Mouse (Mus musculus): ENCODE measurements at regions not wholly inside any gene's neighbourhood (a gene's known extent, or its start where the extent isn't known, plus 50 kb on each side); places are given as distances from the start of the nearest gene placed in this dataset.

GRCm38 (mm10) chr12:46450888-46451287 lies 367.8 kb downstream of the Nova1 start:
- DNase-seq (ENCODE audit: extremely low read depth): no peak
- H3K27me3 ChIP-seq (replicated peaks): no peaks in the 10 kb centered on the region
- in situ Hi-C loops (cut with MboI; ENCODE audit: low pct_ligation_motif_present, low pct_unique_long_range_greater_than_20kb, low sequenced_read_pairs) (no loop called here), dilution Hi-C loops (cut with MboI; ENCODE audit: extremely low pct_ligation_motif_present, extremely low pct_unique_long_range_greater_than_20kb, low sequenced_read_pairs) (no loop called here)
- no peak overlapping the region for H3K27ac ChIP-seq (ENCODE audit: insufficient read depth, low read depth)
- TF ChIP-seq ETS1 (conservative IDR thresholded peaks at IDR 0.05; ENCODE audit: low read depth, low read length) (no peak), POLR2AphosphoS2 (IDR thresholded peaks at IDR 0.05; ENCODE audit: low read depth, low read length) (no peak), KAT2A (IDR thresholded peaks at IDR 0.05; ENCODE audit: insufficient replicate concordance, low read length) (no peak), MEF2A (IDR thresholded peaks at IDR 0.05; ENCODE audit: borderline replicate concordance, low read depth, low read length) (no peak), HCFC1 (IDR thresholded peaks at IDR 0.05; ENCODE audit: low read depth, low read length) (no peak), POLR2A (IDR thresholded peaks at IDR 0.05; ENCODE audit: low read depth, low read length) (no peak), MXI1 (IDR thresholded peaks at IDR 0.05; ENCODE audit: low read depth, low read length) (no peak), MYC (IDR thresholded peaks at IDR 0.05; ENCODE audit: low read depth, low read length) (no peak), UBTF (IDR thresholded peaks at IDR 0.05; ENCODE audit: low read depth, low read length) (no peak), JUN (IDR thresholded peaks at IDR 0.05; ENCODE audit: insufficient read depth, low read depth, low read length) (no peak), ZKSCAN1 (IDR thresholded peaks at IDR 0.05; ENCODE audit: borderline replicate concordance, low read depth, low read length) (no peak), TBP (conservative IDR thresholded peaks at IDR 0.05; ENCODE audit: low read depth, low read length) (no peak), ZNF384 (IDR thresholded peaks at IDR 0.05; ENCODE audit: low read depth, low read length) (no peak)
- H3K4me1 ChIP-seq (ENCODE audit: control insufficient read depth in 1 of 2, insufficient read depth in 2 of 2): no peaks in the 10 kb centered on the region
- no peaks in the 10 kb centered on the region for H3K79me2 ChIP-seq (replicated peaks; ENCODE audit: control insufficient read depth, extremely low read depth, insufficient read depth, poor library complexity, severe bottlenecking)
- H3K4me2 ChIP-seq (ENCODE audit: insufficient read depth, low read depth, poor library complexity, severe bottlenecking): no peak overlapping the region
- H3K9ac ChIP-seq (ENCODE audit: insufficient read depth, low read depth): no peak overlapping the region
- no peaks in the 10 kb centered on the region for H3K36me3 ChIP-seq (replicated peaks in 1 of 2; ENCODE audit: control insufficient read depth in 1 of 2, insufficient read depth in 1 of 2, low read length in 1 of 2)
- no peak overlapping the region for H3K4me3 ChIP-seq (replicated peaks in 1 of 3; ENCODE audit: low read depth in 2 of 3, low read length in 2 of 3, poor library complexity in 1 of 3)
- peaks cover 4% of the 10 kb centered on the region for H3K9me3 ChIP-seq (replicated peaks; ENCODE audit: low read length)

DNA sequence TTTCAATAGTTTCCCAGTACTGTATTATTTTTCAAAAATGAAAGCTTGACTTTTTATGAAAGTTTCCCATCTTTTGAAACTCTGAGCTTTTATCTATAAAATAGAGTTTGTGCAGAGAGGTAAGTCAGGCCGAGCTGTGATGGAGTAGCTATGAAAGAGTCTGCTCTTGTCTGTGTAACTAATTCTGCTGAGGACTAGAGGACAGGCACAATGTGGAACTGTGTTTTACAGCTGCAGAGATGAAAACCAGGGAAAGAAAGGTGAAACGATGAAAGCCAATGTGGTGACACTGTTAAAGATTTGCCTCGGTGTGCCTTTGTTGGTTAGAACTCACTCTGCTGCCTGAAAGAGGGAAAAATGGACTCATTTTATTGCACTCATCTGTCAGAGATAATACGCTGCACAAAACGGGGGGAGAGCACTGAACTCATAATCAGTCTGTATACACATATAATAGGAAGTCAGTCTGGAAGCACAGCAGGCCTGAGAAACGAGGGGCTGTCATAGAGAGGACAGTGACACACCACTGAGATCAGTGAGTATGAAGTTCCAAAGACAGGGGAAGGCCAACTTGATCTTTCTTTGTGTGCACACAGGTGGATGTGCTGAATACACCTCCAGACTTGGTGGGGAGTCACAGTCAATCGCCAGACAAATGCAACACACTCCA lies 373.9 kb downstream of the Nova1 start:
- Histone ChIP-seq H3K4me3 (replicated peaks in 1 of 3; ENCODE audit: low read depth in 2 of 3, low read length in 2 of 3, poor library complexity in 1 of 3) (no peak overlapping the region), H3K79me2 (replicated peaks; ENCODE audit: control insufficient read depth, extremely low read depth, insufficient read depth, poor library complexity, severe bottlenecking) (no peaks in the 10 kb centered on the region), H3K9ac (ENCODE audit: insufficient read depth, low read depth) (no peak overlapping the region), H3K4me1 (ENCODE audit: control insufficient read depth in 1 of 2, insufficient read depth in 2 of 2) (no peaks in the 10 kb centered on the region), H3K27ac (ENCODE audit: insufficient read depth, low read depth) (no peak overlapping the region), H3K27me3 (replicated peaks) (no peaks in the 10 kb centered on the region), H3K36me3 (replicated peaks in 1 of 2; ENCODE audit: control insufficient read depth in 1 of 2, insufficient read depth in 1 of 2, low read length in 1 of 2) (no peaks in the 10 kb centered on the region), H3K9me3 (replicated peaks; ENCODE audit: low read length) (peaks cover 14% of the 10 kb centered on the region), H3K4me2 (ENCODE audit: insufficient read depth, low read depth, poor library complexity, severe bottlenecking) (no peak overlapping the region)
- dilution Hi-C loops (cut with MboI; ENCODE audit: extremely low pct_ligation_motif_present, extremely low pct_unique_long_range_greater_than_20kb, low sequenced_read_pairs) (no loop called here), in situ Hi-C loops (cut with MboI; ENCODE audit: low pct_ligation_motif_present, low pct_unique_long_range_greater_than_20kb, low sequenced_read_pairs) (no loop called here)
- TF ChIP-seq MAFK (IDR thresholded peaks at IDR 0.05; ENCODE audit: insufficient replicate concordance, low read length): no peak
- TF ChIP-seq CTCF (conservative IDR thresholded peaks at IDR 0.05 in 1 of 2, IDR thresholded peaks at IDR 0.05 in 1 of 2; ENCODE audit: low read depth in 2 of 2, low read length in 2 of 2): no peak
- TF ChIP-seq CHD2 (IDR thresholded peaks at IDR 0.05; ENCODE audit: low read length): no peak
- TF ChIP-seq NELFE (IDR thresholded peaks at IDR 0.05; ENCODE audit: low read depth, low read length): no peak
- no peak for TF ChIP-seq MYC (IDR thresholded peaks at IDR 0.05; ENCODE audit: low read depth, low read length)
- TF ChIP-seq USF2 (conservative IDR thresholded peaks at IDR 0.05; ENCODE audit: low read depth, low read length): no peak
- no peak for TF ChIP-seq MEF2A (IDR thresholded peaks at IDR 0.05; ENCODE audit: borderline replicate concordance, low read depth, low read length)
- no peak for TF ChIP-seq MAX (IDR thresholded peaks at IDR 0.05; ENCODE audit: low read length)
- TF ChIP-seq NRF1 (IDR thresholded peaks at IDR 0.05; ENCODE audit: low read depth, low read length): no peak
- TF ChIP-seq HCFC1 (IDR thresholded peaks at IDR 0.05; ENCODE audit: low read depth, low read length): no peak
- no peak for TF ChIP-seq TCF12 (IDR thresholded peaks at IDR 0.05; ENCODE audit: low read depth, low read length)
- TF ChIP-seq SMC3 (IDR thresholded peaks at IDR 0.05; ENCODE audit: low read depth, low read length): no peak
- no peak for TF ChIP-seq MXI1 (IDR thresholded peaks at IDR 0.05; ENCODE audit: low read depth, low read length)
- TF ChIP-seq BHLHE40 (IDR thresholded peaks at IDR 0.05; ENCODE audit: low read depth, low read length): no peak
- TF ChIP-seq UBTF (IDR thresholded peaks at IDR 0.05; ENCODE audit: low read depth, low read length): no peak
- no peak for DNase-seq (ENCODE audit: extremely low read depth)

All from CH12.LX (cell line).